Mouse (Mus musculus) frontal cortex, postnatal 14 days (tissue): ENCODE measurements around the gene Fgfr2.

Experiments
- DNase-seq, 2 experiments: peaks; one replicate each; pipeline ENCODE4 v3.0.0; 2022; ENCODE audit warnings: low spot score in 2 of 2

Fgfr2 gene

DNA sequence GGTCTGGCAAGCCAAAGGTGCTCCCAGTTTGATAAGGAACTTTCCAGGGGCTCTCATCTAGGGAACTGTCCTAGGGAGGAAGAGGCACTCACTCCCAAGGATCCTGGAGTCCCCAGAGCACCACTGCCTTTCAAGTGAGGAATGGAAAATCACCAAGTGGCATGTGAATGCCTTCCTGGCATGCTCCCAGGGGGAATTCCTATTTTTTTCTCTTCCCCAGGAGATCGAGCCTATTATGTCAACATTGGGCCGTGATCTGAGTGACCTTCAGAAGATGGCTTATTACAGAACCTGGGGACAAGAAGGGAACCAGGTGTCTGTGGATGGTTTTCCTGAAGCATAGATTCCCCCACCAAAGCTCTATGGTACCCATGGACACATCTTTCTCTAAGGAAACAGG lies 371.4 kb downstream of the Fgfr2 start:
- DNase-seq: no peak

DNA sequence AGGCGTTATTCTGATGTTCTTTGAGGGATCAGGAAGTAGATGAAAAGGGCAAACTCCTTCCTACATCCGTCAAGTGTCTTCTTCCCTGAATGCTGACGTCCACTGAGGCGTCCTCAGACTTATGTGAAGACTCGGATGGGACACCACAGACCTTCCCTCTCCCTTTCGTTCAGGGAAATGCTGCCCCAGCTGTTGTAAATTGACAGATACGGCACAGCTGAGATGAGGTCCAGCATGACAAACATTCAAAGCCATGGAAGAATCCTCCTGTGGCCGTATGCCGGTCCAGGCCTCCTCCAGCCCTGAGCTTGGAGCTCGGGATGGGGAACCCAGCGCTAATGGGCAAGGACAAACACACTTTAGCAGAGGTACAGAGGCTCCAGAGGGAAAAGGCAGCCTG lies 373.6 kb downstream of the Fgfr2 start:
- no peak for DNase-seq

GRCm38 (mm10) chr7:132748076-132748769 lies 374.9 kb downstream of the Fgfr2 start:
- DNase-seq: no peak

- no peak for DNase-seq
These were observed 376.1 kb downstream of the Fgfr2 start for GRCm38 (mm10) chr7:132747096-132747495.

GRCm38 (mm10) chr7:132742912-132743311 lies 380.2 kb downstream of the Fgfr2 start:
- DNase-seq: no peak

- DNase-seq: no peak
These were observed 383.3 kb downstream of the Fgfr2 start for GRCm38 (mm10) chr7:132739829-132740228.

DNA sequence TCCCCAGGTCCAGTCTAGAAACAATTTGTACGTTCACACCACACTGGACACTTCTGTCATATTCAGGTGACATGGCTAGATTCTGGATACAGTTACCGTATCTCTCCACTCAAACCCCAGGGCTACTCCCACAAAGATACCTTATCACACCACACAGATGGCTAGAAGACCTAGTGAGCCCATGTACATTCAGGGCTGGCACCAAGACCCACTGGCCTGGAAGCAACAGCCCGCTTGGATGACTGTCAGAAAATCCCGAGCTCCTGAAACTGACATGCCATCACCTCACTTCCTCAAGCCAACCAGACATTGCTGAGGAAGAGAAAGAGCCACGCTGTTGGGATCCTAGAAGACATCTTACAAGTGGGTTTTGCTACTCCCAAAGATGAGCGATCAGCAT lies 384.3 kb downstream of the Fgfr2 start:
- DNase-seq: no peak

- DNase-seq: no peak
These were observed 386.9 kb downstream of the Fgfr2 start for GRCm38 (mm10) chr7:132736099-132736862.

DNA sequence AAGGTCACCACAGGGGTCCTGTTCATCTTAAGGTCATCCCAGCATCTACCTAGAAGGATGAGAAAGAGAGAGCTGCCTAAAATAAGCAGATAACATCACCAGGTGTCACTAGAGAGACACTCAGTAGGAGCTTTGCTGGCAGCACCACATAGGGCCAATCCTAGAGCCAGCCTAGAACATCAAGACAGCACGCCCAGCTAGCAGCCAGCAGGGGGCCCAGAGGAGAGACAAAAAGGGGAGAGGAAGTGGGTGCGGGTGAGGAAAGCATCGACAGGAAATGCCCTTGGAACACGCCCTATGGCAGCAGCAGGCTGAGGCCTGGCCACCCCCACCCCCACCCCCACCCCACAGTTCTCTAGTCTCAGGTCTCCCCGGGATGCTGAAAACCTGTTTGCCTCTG lies 388.0 kb downstream of the Fgfr2 start:
- no peak for DNase-seq

- DNase-seq: no peak
These were observed 388.9 kb downstream of the Fgfr2 start for GRCm38 (mm10) chr7:132734222-132734621.

DNA sequence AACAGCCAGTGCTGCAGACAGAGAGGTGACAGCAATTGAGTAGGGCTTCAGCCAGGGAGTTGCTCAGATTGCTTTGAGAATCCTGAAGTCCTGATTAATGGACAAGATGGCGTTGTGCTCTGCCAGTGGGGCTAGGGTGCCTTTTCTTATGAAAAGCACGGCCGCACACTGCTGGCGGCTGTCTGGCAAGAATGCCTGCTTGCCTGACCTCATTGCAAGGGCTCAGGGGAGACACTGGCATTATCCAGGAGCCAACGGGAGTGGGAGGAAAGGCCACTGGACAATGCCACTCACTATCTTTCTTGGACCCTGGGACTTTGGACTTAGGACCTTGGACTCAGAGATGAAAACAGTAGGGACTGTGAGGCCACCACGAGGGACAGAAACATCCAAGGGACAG lies 389.6 kb downstream of the Fgfr2 start:
- no peak for DNase-seq

GRCm38 (mm10) chr7:132732136-132732789 lies 390.9 kb downstream of the Fgfr2 start:
- no peak for DNase-seq

DNA sequence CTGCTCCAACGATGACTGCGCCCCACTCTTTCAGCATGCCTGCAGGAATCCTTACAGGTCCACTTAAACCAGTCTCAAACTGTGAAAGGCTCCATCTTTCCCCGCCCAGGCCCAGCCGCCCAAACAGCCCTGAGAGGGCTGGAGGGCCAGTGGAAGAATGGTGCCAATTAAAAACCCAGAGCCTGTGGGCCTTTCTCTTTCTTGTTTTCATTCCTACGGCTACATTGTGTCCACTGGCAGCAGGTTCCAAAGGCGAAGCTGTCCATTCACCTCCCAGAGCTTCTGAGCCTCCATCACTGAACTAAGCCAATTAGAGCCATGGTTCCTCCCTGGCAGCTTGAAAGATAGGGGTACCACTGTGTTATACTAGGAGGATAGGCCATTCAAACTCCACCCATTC lies 391.6 kb downstream of the Fgfr2 start:
- no peak for DNase-seq

DNA sequence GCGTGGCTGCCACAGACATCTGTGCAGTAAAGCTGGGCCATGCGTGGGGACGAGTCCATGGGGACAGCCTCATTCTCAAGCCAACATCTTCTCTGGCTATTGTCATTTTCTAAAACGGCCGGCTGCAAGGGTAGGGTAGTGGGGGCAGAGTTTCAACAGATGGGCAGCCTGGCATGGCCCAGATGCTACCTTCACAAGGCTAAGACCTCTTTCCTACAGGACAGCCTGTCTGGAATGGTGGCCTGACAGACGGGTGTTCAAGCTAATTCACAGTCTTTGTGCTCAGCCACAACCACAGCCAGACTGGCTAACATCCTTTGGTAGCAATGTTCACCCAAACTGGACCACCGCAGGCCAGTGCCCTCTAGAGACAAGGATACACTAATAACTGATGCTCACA lies 392.6 kb downstream of the Fgfr2 start:
- DNase-seq: no peak

DNA sequence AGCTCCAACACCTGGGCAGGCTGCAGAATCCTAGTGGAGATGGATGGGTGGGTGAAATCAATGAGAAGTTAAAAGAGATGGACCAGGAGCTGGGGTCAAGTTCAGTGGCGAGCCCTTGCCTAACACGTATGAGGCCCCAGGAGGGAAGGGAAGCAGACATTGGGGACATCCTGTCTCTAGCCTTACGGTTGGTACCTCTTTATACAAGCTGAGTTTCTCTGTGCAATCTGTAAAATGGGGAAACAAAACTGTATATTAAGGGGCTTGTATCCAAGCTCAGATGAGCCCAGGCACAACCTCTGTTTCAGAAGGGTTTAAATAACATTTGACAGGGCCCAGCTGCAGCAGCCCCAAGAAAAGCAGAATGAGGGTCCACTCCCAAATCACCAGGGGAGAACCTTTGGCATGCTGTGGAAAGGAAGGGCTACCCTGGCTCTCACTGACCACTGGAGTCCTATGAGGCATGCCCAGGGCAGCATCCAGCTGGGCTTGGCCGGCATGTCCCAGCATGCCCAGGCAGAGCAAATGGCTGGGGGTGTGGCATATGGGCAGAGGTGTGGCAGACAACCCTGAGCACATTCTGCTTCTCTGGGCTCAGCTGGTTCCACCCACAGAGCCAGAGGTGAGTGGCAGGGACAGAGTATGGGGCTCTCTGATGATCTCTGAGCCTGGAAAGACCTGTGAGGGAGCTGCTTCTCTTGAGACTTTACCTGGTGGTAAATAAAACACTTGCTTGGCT lies 393.9 kb downstream of the Fgfr2 start:
- no peak for DNase-seq

DNA sequence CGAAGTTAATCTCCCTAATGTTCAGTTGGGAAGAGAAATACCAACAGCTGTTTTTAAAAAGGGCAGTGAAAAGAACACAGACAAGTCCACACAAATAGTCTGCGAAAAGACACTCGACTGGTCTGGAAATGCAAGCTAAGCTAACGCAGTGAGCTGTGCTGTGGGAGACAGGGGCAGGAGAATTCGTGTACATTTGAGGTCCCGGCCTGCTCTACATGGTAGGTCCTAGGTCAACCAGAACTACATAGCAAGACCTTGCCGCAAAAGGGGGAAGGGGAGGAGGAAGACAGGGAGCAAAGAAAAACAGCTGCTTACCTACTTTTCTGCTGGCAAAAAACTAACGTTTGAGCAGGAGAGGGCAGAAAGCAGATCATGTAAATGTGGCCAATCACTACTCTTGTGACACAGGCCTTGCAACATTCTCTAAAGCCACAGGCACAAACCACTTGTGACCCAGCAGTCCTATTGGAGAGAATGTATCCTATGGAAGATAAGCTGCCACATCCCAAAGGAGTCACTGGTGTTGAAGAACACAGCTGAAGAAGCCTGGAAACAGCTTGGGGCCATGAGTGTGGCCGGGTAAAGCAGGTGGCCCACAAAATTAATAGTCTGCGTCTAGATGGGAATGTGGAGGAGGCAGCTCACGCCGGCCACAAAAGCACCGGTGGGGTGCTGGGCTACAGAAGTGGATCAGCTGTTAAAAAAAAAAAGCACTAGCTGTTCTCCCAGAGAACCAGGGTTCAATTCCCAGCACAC lies 396.9 kb downstream of the Fgfr2 start:
- no peak for DNase-seq

DNA sequence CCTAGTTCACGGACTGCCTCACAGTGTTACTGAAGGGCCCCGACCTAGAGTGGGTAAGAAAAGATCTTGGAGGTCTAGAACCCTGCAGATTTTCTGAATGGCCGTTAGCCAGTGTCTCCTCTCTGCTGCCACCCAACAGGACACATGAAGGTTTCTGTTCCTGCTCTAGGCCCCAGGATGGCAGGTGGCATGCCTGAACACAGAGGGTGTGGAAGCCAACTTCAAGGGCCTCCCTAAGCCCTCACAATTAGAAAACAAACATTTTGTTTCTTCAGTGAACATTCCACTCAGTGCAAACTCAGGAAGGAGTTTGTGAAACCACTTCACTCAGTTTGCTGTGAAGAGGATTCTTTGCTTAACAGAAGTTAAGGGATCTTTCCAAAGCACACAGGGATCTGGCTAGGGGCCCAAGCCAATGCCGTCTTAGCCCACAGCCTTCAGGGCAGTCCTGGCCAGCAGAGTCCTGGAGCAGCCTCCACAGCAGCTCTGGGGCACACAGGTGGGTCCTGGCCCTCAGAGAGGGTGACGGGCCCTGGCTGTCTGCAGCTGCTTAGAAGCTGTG lies 398.6 kb downstream of the Fgfr2 start:
- no peak for DNase-seq

GRCm38 (mm10) chr7:132723906-132724305 lies 399.2 kb downstream of the Fgfr2 start:
- no peak for DNase-seq

DNA sequence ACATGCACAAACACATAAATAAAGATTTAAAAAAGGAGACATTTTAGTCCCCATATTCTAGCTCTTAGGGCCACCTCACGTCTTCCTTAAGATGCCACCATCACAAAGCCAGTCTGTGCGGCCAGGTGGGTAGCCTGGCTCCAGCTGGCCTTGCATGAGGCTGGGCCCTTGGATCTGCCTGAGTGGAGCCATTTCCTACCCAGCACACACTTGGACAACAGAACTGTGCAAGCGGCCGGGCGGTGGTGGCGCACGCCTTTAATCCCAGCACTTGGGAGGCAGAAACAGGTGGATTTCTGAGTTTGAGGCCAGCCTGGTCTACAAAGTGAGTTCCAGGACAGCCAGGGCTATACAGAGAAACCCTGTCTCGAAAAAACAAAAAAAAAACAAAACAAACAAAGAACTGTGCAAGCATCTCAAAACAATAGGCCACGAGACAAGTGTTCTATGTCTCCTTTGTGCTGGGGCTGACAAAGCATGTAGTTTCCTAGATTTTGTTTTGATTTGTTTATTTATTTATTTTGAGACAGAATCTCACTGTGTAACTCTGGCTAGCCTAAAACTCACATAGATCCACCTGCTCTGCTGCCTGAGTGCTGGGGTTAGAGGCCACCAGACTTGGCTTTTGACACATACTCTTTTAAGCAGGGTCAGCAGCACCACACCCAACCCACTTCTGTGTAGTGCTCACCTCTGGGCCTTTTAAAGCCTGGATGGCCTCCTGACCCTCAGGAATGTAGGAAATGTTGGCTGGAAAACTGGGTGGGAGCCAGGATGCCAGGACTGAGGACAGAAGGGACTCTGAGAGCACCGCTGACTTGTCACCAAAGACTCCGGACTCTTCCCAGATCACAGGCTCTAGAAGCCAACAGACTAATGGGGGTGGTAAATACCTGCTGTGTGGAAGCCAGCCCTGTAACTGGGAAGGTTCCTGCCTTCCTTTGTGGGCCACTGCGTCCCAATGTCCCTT lies 400.5 kb downstream of the Fgfr2 start:
- DNase-seq: no peak

DNA sequence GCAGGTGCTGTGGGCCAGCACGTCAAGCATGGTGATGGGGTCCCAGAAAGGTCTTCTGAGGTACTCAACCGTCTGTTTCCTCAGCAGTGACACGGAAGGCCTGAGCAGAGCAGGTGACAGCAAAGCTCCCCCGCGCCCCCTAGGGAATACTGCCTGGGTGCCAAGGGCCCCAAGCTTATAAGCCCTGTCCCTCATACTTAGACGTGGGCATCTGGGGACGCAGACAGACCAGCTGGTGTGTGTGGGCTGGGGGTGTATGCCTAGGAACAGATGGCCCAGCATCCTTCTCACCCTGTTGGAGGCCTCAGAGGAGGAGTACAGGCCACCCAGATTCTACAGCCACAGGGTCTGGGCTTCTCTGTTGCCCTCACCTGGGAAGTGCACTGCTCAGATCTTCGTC lies 402.6 kb downstream of the Fgfr2 start:
- no peak for DNase-seq
